Mouse (Mus musculus): ENCODE measurements around the gene Sprr2a1. TPM values are rescaled to one million over a fixed set of nuclear protein-coding genes. Genes with fewer than 3 reads are reported as not detected.
"Not testable (repeated sequence)": the region's sequence is repeated elsewhere in the genome, so short reads cannot be mapped to it uniquely, and the experiment has no call there.

Gene Sprr2a1
- polyA plus RNA-seq, 1 experiment from 2014 or later = not detected

- not testable (repeated sequence) for H3K27me3 ChIP-seq (ENCODE audit: control insufficient read depth, insufficient read depth, low read length); H3K4me1 ChIP-seq (ENCODE audit: control insufficient read depth, insufficient read depth, low read length); DNase-seq (ENCODE audit: low spot score); H3K4me3 ChIP-seq (ENCODE audit: low read depth, low read length); H3K9ac ChIP-seq (replicated peaks; ENCODE audit: low read length); H3K36me3 ChIP-seq (replicated peaks; ENCODE audit: control insufficient read depth, insufficient read depth, low read depth, low read length); H3K9me3 ChIP-seq (replicated peaks; ENCODE audit: control insufficient read depth, low read length); ATAC-seq (replicated peaks; ENCODE audit: insufficient number of reproducible peaks, low FRiP score, low TSS enrichment, low read depth); H3K27ac ChIP-seq (replicated peaks; ENCODE audit: low read depth, low read length); H3K4me2 ChIP-seq (ENCODE audit: low read depth, low read length)
- WGBS = 88% methylated on average over 1 of the region's 2 CpGs
These were observed 34.9 kb downstream of the Sprr2a1 start for GRCm38 (mm10) chr3:92250450-92250849.

GRCm38 (mm10) chr3:92253860-92254259, 38.3 kb downstream of the Sprr2a1 start:
- H3K27me3 ChIP-seq (ENCODE audit: control insufficient read depth, insufficient read depth, low read length); H3K36me3 ChIP-seq (replicated peaks; ENCODE audit: control insufficient read depth, insufficient read depth, low read depth, low read length); H3K4me3 ChIP-seq (ENCODE audit: low read depth, low read length); H3K9ac ChIP-seq (replicated peaks; ENCODE audit: low read length); H3K9me3 ChIP-seq (replicated peaks; ENCODE audit: control insufficient read depth, low read length); H3K4me2 ChIP-seq (ENCODE audit: low read depth, low read length); H3K4me1 ChIP-seq (ENCODE audit: control insufficient read depth, insufficient read depth, low read length); DNase-seq (ENCODE audit: low spot score); H3K27ac ChIP-seq (replicated peaks; ENCODE audit: low read depth, low read length): not testable (repeated sequence)
- 0 out of 2 replicates have a peak, but pooled peaks have one; percentile 41 for ATAC-seq (replicated peaks; ENCODE audit: insufficient number of reproducible peaks, low FRiP score, low TSS enrichment, low read depth)
- no CpG with 5 or more reads among the region's 8 CpGs for whole genome bisulfite sequencing

GRCm38 (mm10) chr3:92258526-92258925, 42.9 kb downstream of the Sprr2a1 start:
- not testable (repeated sequence) for H3K4me1 ChIP-seq (ENCODE audit: control insufficient read depth, insufficient read depth, low read length); H3K27ac ChIP-seq (replicated peaks; ENCODE audit: low read depth, low read length); H3K4me3 ChIP-seq (ENCODE audit: low read depth, low read length); H3K27me3 ChIP-seq (ENCODE audit: control insufficient read depth, insufficient read depth, low read length); H3K9me3 ChIP-seq (replicated peaks; ENCODE audit: control insufficient read depth, low read length); DNase-seq (ENCODE audit: low spot score); H3K4me2 ChIP-seq (ENCODE audit: low read depth, low read length); H3K36me3 ChIP-seq (replicated peaks; ENCODE audit: control insufficient read depth, insufficient read depth, low read depth, low read length); H3K9ac ChIP-seq (replicated peaks; ENCODE audit: low read length)
- 0 out of 2 replicates have a peak, but pooled peaks have one; percentile 57 for ATAC-seq (replicated peaks; ENCODE audit: insufficient number of reproducible peaks, low FRiP score, low TSS enrichment, low read depth)

GRCm38 (mm10) chr3:92263462-92263861, 47.9 kb downstream of the Sprr2a1 start:
- not testable (repeated sequence) for H3K4me3 ChIP-seq (ENCODE audit: low read depth, low read length); H3K36me3 ChIP-seq (replicated peaks; ENCODE audit: control insufficient read depth, insufficient read depth, low read depth, low read length); H3K27ac ChIP-seq (replicated peaks; ENCODE audit: low read depth, low read length); H3K4me2 ChIP-seq (ENCODE audit: low read depth, low read length); H3K4me1 ChIP-seq (ENCODE audit: control insufficient read depth, insufficient read depth, low read length); ATAC-seq (replicated peaks; ENCODE audit: insufficient number of reproducible peaks, low FRiP score, low TSS enrichment, low read depth); DNase-seq (ENCODE audit: low spot score); H3K27me3 ChIP-seq (ENCODE audit: control insufficient read depth, insufficient read depth, low read length); H3K9ac ChIP-seq (replicated peaks; ENCODE audit: low read length); H3K9me3 ChIP-seq (replicated peaks; ENCODE audit: control insufficient read depth, low read length)
- WGBS = no CpG with 5 or more reads among the region's 2 CpGs

Other genes starting within 250 kb of the Sprr2a1 start
- not detected in 2 replicates for gene Pglyrp3, start 201.2 kb upstream of the Sprr2a1 start, polyA plus RNA-seq (2014; fragmentation: Nextera tagmentation; extraction: Ambion mirVana)
- 0.31 and 0.69 TPM in 2 replicates for gene Lor, start 132.7 kb upstream of the Sprr2a1 start, polyA plus RNA-seq (2014; fragmentation: Nextera tagmentation; extraction: Ambion mirVana)
- not detected in 2 replicates for gene Prr9, start 91.9 kb upstream of the Sprr2a1 start, polyA plus RNA-seq (2014; fragmentation: Nextera tagmentation; extraction: Ambion mirVana)
- gene Lelp1, start 73.1 kb upstream of the Sprr2a1 start, polyA plus RNA-seq (2014; fragmentation: Nextera tagmentation; extraction: Ambion mirVana) = not detected in 2 replicates
- not detected in 2 replicates for gene Sprr2a2, start 121 bp downstream of the Sprr2a1 start, polyA plus RNA-seq (2014; fragmentation: Nextera tagmentation; extraction: Ambion mirVana)
- not detected in 2 replicates for gene Sprr2a3, start 69.6 kb downstream of the Sprr2a1 start, polyA plus RNA-seq (2014; fragmentation: Nextera tagmentation; extraction: Ambion mirVana)
- gene Sprr2b, start 100.8 kb downstream of the Sprr2a1 start, polyA plus RNA-seq (2014; fragmentation: Nextera tagmentation; extraction: Ambion mirVana) = not detected in 2 replicates
- gene Sprr2d, start 123.3 kb downstream of the Sprr2a1 start, polyA plus RNA-seq (2014; fragmentation: Nextera tagmentation; extraction: Ambion mirVana) = not detected in 2 replicates
- gene Sprr2e, start 136.3 kb downstream of the Sprr2a1 start, polyA plus RNA-seq (2014; fragmentation: Nextera tagmentation; extraction: Ambion mirVana) = not detected in 2 replicates
- not detected in 2 replicates for gene Sprr2f, start 149.4 kb downstream of the Sprr2a1 start, polyA plus RNA-seq (2014; fragmentation: Nextera tagmentation; extraction: Ambion mirVana)
- not detected in 2 replicates for gene Sprr2h, start 169.9 kb downstream of the Sprr2a1 start, polyA plus RNA-seq (2014; fragmentation: Nextera tagmentation; extraction: Ambion mirVana)
- gene Sprr2i, start 192.2 kb downstream of the Sprr2a1 start, polyA plus RNA-seq (2014; fragmentation: Nextera tagmentation; extraction: Ambion mirVana) = not detected in 2 replicates
- gene Sprr2j-ps, start 202.3 kb downstream of the Sprr2a1 start, polyA plus RNA-seq (2014; fragmentation: Nextera tagmentation; extraction: Ambion mirVana) = not detected in 2 replicates
- gene Gm9774, start 213.6 kb downstream of the Sprr2a1 start, polyA plus RNA-seq (2014; fragmentation: Nextera tagmentation; extraction: Ambion mirVana) = 5.4 and 6.7 TPM in 2 replicates
- not detected in 2 replicates for gene Sprr2k, start 216.8 kb downstream of the Sprr2a1 start, polyA plus RNA-seq (2014; fragmentation: Nextera tagmentation; extraction: Ambion mirVana)
- not detected in 2 replicates for gene Sprr1b, start 223.0 kb downstream of the Sprr2a1 start, polyA plus RNA-seq (2014; fragmentation: Nextera tagmentation; extraction: Ambion mirVana)
- not detected in 2 replicates for gene Sprr3, start 242.9 kb downstream of the Sprr2a1 start, polyA plus RNA-seq (2014; fragmentation: Nextera tagmentation; extraction: Ambion mirVana)

Data from embryonic facial prominence, embryonic 11.5 days (tissue).